Mouse (Mus musculus): ENCODE data around the gene Tnfrsf19.

Gene Tnfrsf19

DNA sequence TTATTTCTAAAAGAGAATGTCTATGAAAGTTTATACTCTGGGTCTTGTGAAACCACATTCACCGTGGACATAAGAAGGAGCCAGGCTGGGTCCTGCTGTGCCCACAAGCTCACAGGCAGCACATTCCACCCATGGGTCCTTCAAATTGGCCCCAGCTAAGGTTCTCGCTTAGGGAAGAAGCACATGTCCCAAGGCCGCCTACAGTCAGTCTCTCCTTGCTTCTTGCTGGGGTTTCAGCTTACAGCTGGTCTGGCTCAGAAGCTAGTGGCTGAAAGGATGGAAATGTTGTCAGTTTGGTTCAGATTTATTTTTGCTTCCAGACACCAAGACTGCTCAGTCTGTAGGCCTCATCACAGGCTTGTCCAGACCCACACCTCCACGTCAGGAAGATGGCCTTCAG is 80.2 kb downstream of the Tnfrsf19 start:
- in situ Hi-C loops (cut with MboI, MseI) = no loop called here

DNA sequence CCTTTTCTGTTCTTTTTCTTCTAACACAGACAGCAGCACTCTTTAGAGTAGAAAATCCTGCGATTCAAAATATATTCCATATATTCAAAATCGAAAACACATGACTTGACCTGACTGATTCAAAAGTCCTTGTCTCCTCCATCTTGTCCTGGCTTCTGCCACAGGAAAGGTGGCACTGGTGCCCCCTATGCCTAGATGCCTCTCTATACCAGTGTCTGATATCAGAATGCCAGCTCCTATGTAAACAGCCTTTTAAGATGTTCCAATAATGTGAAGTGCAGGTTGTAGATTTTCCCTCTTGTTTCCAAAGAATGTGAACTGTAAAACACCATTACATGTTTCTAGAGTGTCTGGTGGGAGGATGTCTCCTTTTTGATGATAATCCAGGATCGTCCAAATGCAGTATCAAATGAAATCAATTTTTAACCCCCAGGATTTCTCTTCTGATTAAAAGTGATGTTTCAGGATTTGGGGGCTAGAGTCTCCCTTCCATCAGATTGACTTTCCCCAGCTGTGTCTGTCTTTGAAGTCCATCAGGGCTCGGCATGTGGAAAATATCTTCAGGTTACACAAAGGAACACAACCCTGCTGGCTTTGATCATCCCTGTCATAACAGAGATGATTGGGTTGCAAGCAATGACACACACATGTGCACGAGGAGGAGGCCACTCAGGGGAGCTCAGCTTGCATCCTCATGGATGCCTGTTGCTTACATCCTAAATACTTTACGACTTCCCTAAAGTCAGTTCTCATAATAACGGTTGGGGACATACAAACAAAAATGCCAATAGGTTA is 82.1 kb downstream of the Tnfrsf19 start:
- in situ Hi-C loops (cut with MboI, MseI) = no loop called here

DNA sequence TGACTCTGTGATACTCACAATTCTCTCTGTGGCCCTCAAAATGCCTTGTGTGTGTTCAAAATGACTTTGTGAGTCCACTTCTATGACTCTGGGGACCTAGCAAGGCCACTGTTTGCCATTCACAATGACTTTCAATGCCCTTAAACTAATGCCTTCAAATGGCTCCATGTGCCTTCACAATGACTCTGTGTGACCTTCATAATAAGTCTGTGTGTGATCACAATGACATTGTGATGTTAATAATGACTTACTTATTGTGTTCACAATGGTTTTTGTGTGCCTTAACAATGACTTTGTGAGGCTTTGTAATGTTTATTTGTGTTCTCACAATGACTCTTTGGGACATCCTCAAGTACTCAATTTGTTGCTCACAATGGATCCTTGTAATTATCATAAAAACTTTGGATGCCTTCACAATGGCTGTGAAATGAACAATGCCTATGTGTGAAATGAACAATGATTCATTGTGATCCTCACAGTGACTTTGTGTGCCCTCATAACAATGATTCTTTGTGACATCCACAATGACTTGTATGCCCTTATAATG is 88.6 kb downstream of the Tnfrsf19 start:
- in situ Hi-C loops (cut with MboI, MseI) = no loop called here

DNA sequence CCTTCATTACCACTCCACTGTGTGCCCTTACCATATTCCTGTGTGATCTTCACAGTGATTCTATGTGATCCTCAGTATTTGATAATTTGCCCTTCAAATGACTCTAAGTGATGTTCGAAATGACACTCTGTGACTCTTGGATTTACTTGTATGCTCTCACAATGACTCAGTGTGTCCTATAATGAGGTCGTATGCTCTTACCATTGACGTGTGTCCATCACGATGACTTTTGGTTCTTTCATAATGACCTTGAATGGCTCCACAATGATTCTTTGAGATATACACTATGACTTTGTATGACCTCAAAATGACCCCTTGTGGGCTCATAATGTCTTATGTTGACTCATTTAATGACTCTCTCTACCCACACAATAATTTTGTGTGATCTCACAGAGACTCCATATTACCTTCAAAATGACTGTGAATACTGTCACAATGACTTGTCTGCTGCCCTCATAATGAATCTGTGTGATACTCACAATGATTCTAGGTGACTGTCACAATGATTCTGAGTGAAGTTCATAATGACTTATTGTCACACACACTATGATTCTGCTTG is 108.7 kb downstream of the Tnfrsf19 start:
- in situ Hi-C loops (cut with MboI, MseI) = no loop called here

DNA sequence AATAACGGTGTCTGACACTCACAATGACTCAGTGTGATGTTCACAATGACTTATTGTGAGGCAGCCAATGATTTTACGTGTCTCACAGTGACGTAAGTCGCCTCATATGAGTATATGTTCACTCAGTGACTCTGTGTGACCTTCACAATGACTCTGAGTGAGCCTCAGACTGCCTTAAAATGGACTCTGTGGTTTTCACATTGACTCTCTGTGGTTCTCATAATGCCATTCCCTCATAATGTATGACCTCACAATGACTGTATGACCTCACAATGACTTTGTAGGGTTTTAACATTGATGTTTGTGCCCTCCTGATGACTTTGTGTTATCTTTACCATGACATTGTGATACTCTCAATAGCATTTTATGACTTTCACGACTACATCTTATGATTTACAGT is 110.6 kb downstream of the Tnfrsf19 start:
- in situ Hi-C loops (cut with MboI, MseI) = no loop called here

DNA sequence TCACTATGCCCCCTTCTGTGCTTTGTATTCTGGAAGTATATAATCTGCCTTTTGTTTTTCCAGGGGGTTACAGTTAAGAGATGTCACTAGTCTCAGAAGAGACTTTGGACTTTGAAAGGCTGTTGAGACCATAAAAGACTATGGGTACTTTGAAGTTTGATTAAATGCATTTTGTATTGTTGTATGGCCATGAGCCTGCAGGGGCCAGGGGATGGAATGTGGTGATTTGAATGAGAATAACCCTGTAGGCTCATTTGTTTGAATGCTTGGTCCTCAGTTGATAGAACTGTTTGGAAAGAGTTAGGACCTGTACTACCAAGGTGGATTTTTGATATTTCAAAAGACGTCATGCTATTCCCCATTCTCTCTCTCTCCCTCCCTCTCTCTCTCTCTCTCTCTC is 120.3 kb downstream of the Tnfrsf19 start:
- in situ Hi-C loops (cut with MboI, MseI) = no loop called here

DNA sequence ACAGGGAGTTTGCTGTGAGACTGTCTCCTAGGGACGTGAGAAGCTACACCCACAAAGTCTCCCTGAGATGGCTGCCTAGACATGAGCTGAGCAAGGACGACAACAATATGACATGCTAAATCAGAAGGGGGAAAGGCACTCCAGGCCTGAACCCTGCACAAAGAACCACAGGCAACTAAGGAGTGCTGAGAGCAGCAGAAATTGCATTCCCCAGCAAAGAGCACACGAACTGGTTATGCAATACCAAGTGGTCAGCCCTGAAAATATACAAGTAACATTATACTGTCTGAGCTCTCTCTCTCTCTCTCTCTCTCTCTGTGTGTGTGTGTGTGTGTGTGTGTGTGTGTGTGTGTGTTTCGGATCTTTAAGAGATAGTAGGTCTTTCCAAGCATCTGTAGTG is 129.6 kb downstream of the Tnfrsf19 start:
- in situ Hi-C loops (cut with MboI, MseI) = no loop called here

Measured in regulatory T cell (primary cell).